Mouse (Mus musculus): ENCODE measurements around the gene Sh3bgr.
A peak's percentile ranks its signal among the peaks of the same experiment; 100 is the strongest.

Sh3bgr gene

GRCm38 (mm10) chr16:96199913-96200701 is at the start of gene Sh3bgr:
Gene Sh3bgr, plus strand, starts transcription at chr16:96200450.
- peak; percentile 27 for DNase-seq

DNA sequence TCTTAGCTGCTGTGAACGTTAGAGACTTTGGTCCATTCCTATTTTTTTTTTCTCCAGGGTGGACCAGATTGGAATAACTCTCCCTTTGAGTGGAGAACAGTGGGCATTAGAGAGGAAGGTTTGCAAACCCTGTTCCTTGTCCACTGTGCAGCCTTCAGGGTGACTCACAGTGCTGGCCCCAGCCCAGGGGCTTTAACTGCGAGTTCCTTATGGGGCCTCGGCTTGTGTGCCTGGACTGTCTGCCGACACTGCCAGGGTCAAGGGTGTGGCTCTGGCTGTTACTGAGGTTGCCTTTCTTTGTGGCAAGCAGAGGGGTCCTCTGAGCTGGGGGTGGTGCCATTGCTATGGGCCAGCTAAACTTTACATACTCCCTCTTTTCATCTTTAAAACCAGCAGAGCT is 49.3 kb upstream of the Sh3bgr start:
- DNase-seq, result no peak

- DNase-seq, result peak; percentile 77
These were observed 48.7 kb upstream of the Sh3bgr start for GRCm38 (mm10) chr16:96151551-96151950.

DNA sequence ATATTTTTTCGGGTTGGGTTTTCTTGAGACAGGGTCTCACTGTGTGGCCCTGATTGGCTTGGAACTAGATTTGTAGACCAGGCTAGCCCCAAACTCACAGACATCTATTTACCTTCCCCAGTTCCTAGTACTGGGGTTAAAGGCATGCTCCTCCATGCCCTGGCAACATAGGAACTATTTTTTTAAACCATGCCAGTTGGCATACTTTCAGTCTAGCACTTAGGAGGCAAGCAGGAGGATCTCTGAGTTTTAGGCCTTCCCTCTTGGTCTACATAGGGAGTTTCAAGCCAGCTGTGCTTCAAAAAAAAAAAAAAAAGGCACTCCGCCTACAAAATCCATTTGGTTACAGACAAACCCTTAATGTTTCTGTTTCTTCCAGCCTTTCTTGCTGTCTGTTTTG is 45.8 kb upstream of the Sh3bgr start:
- no peak for DNase-seq

- DNase-seq, result no peak
These were observed 44.2 kb upstream of the Sh3bgr start for GRCm38 (mm10) chr16:96156019-96156418.

- DNase-seq, result no peak
These were observed 43.1 kb upstream of the Sh3bgr start for GRCm38 (mm10) chr16:96157171-96157570.

DNA sequence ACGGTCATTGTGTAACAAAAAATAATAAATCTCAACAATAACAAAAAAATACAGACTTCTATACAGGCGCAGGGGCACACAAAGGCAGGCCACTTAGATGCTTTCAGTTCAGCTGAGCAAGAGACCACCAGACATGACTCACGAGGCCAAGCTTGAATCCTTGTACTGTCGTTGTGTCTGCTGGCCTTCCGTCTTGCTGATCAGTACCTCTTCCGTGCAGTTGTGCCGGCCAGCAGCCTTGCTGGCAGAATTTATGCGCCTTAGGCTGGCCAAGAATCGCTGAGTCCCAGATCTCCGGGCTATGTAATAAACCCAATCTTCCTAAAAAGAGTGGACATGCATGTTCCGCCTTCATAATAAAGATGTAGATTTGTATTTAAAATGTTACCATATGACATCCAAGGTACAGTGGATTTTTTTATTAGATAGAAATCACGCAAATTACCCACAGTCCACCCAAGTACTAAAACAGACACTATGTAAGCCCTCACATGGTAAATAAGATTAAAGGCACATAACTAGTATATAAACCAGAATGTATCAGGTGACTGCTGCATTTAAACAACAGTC is 41.7 kb upstream of the Sh3bgr start:
- DNase-seq, result no peak

DNA sequence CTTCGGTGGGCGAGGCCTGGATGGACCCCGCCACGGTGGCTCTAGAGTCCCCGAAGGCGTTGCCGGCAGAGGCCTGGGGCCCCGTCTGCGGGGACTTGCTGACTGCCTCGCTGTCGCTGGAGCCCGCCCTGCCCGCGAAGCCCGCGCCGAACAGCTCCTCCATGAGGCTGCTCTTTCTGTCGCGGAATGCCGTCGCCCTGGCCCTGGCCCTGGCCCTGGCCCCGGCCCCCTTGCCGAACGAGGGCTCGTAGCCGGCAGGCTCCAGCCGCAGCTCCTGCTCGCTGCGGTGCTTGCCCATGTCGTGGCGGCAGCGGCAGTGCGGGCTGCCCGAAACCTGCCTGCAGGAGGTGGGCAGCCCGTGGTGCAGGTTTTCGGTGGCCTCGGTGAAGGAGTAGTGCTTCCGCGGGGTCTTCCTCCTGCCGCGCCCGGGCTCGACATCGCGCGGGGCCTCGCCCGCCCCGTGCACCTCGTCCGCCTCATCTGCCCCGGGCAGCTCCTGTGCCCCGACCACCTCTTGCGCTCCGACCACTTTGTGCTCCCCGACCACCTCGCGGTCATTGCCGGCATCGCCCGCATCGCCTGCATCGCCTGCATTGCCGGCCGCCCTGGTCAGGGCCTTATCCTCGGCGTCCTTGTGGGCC is 41.0 kb upstream of the Sh3bgr start:
- peak; percentile 64 for DNase-seq

GRCm38 (mm10) chr16:96159794-96160346 is 40.4 kb upstream of the Sh3bgr start:
- no peak for DNase-seq

GRCm38 (mm10) chr16:96160927-96161326 is 39.3 kb upstream of the Sh3bgr start:
- DNase-seq, result no peak

- no peak for DNase-seq
These were observed 38.9 kb upstream of the Sh3bgr start for GRCm38 (mm10) chr16:96161336-96161735.

DNA sequence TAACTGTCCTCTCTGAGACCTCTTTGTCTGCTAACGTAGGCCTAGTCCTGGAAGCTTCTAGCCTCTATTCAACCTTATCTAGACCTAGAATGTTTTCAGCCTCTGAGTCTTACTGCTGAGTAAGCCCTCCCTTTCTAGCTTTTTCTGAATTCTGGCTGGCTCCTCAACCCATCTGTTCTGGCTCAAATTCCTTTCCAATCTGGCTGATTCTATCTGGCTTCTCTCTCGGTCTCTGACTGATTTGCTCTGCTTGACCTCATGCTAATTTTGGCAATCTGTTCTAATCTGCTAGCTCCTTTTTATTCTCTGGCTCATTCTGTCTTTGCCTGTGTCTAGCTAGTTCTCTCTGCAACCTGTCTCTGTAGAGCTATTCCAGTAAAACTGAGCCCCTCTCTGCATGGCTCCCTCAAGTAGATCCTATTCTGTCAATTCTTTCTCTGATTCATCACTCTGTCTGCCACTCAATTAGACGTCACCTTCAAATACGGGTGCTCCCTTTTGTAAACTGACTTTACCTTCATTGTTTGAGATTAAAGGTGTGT is 34.5 kb upstream of the Sh3bgr start:
- no peak for DNase-seq

DNA sequence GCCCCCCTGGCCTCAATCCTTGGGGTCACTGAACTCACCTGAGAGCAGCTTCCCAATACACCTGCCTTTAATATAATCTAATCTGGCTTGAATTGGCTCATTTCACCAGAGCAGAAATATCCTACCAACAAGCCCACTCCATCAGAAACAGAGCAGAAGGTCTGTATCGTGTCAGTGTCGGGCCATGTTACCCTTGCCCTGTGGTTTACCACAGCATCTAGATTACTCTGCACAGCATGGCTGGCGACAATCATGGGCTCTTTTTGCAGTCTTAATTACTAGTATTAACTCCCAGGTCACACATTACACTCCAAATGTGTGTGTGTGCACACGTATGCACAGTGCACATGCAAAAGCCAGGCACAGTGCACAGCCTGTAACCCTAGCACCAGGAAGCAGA is 31.4 kb upstream of the Sh3bgr start:
- no peak for DNase-seq

GRCm38 (mm10) chr16:96173648-96174047 is 26.6 kb upstream of the Sh3bgr start:
- DNase-seq, result no peak

GRCm38 (mm10) chr16:96175399-96175798 is 24.9 kb upstream of the Sh3bgr start:
- DNase-seq, result no peak

- no peak for DNase-seq
These were observed 21.1 kb upstream of the Sh3bgr start for GRCm38 (mm10) chr16:96179156-96179555.

- no peak for DNase-seq
These were observed 12.6 kb upstream of the Sh3bgr start for GRCm38 (mm10) chr16:96187619-96188018.

DNA sequence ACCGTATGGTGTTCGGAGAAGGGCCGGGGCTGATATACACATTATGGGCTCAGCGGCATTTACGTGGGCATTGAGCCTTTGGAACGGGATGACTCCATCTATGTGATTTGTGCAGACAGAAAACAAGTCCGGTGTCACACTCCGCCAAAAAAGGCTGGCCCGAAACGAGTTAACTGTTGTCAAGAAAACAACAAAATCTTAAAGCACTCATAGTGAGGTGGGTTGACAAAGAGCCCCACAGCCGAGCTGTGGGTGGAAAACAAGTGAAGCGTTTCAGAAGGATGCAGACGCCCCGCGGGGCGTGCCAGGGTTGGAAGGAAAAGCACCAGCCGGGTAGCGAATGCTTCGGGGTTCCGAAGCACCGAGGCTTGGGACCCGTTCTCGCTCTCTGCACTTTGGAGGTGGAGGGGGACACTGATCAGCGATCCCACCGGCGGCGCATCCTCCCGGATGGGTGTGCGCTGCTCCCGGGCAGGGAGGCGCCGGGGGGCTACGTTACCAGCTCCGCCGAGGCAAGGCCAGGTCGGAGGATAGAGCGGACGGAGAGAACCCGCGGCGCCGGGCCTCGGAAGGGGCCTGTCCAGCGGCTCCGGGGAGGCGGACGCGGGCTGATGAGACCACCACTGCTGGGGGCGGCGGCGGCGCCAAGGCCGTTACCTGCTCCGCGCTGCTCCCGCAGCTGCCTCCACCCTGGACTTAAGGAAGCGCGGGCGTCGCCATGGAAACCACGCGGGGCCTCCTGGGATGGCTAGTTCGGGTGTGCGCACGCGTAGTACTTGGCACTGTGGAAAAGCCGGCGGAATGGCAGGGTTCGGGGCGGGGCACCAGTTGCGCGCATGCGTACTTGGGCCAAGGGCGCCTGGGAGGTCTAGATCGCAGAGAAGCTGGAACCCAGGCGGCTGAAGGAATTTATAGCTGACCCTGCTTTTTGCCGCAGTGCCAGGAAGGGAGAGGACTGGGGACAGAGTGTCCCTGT is 8.4 kb upstream of the Sh3bgr start, which contains the start of gene Lca5l:
Lca5l (minus strand) TSS at position 741 of the 976 bp plus-strand sequence.
- peak; percentile 98 for DNase-seq

DNA sequence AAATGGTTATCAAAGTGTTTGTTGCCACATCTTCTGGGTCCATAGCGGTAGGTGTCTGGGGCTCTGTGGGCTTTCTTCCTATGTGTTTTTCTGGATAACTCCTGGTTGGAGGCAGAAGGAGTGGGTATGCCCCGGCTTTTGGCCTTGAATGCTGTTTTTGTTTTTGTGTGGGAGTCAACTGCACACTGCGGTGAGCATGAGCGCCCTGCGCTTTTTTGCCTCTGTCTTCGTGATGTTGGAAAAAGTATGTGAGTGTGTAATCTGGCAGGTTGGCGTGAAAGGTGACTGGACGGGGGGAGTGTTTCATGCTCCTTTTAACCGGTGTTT is 415 bp downstream of the Sh3bgr start:
- DNase-seq, result no peak

DNA sequence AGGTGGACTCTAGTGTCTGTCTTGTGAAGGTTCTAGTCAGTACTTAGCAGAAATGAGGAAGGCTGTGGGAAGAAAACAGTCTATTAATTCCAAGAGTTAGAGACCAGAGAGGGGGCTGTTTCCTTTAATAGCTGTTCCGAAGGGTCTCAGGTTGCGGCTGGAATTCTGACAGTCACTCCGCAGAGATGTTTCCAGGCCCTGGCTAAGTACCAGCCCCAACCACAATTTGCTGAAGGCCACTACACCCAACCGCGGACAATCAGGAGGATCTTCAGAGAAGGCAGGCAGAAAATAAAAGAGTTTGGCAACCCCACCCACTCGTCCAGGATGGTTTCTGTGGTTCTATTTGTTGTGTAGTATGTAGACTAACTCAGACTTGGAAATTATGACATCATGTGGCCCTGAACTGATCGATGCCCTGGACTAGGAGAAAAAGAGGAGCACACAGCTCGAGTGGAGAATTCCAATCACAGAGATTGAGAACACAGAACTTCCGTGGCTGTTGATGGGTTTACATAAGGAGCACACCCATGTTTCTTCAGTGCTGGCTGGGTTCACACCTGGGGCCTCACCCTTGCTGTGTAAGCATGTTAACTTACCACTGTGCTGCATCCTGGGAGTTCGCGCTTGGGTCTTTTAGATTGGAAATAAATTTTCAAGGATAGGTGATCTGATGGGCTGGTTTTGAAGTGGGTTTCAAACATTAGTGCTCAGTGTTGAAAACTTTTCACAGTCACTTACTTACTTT is 1.4 kb downstream of the Sh3bgr start:
- DNase-seq, result no peak

DNA sequence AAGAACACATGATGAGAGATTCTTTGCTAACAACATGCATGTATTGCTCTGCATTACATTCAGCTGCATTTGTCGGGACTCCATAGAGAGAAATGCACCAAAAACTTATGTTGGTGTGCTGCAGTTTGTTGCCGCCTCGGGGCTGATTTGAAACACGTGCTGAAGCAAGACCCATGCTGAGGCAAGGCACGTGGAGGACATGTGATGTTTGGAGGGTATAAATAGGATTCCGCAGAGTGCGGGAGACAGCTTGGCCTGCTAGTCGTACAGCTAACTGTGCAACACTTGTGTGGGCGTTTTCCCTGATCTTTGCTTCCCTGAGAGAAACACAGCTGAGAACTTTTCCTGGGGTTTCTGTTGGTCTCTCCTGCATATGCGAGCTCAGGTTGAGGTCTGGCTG is 9.5 kb downstream of the Sh3bgr start:
- no peak for DNase-seq

- no peak for DNase-seq
These were observed 10.6 kb downstream of the Sh3bgr start for GRCm38 (mm10) chr16:96210856-96211255.
